9 mouse cellular contexts compared by ENCODE assay signal in genomic region chr8:125423861-125424260, GRCm38 (mm10).
DNase-seq lines count a peak whose midpoint lies in the region; ATAC-seq and TF ChIP-seq lines count a peak whose summit lies in the region.
"Had no signal": no experiment of that assay in that cellular context is flagged by ENCODE, and none has a peak within 500 bp of the region (broad histone marks: within the 10 kb centered on the region; RNA-seq: fewer than 3 reads in every experiment).

No protein-coding gene starts in this region.

- TF ChIP-seq EP300 in heart, postnatal 0 days (IDR thresholded peaks at IDR 0.05; ENCODE audit: low read depth) = no peak

- no peak for TF ChIP-seq CTCF in heart, postnatal 0 days (IDR thresholded peaks at IDR 0.05; ENCODE audit: low read depth)

- ATAC-seq in heart, postnatal 0 days (ENCODE audit: insufficient read depth, low read depth) = peak; percentile 49

- H3K27me3 ChIP-seq in heart, postnatal 0 days (ENCODE audit: control insufficient read depth, insufficient read depth, low read length) = no peaks in the 10 kb centered on the region
- H3K27me3 ChIP-seq in limb, embryonic 10.5 days (ENCODE audit: low read depth, poor library complexity, severe bottlenecking) = no peaks in the 10 kb centered on the region

- no peak overlapping the region for H3K4me3 ChIP-seq in heart, postnatal 0 days (ENCODE audit: low read depth, low read length)
- no peak overlapping the region for H3K4me3 ChIP-seq in limb, embryonic 10.5 days

- no peaks in the 10 kb centered on the region for H3K9me3 ChIP-seq in heart, postnatal 0 days (replicated peaks; ENCODE audit: control insufficient read depth, low read length)
- no peaks in the 10 kb centered on the region for H3K9me3 ChIP-seq in limb, embryonic 10.5 days (replicated peaks)

- no peak overlapping the region for H3K27ac ChIP-seq in heart, postnatal 0 days (ENCODE audit: low read depth)
- H3K27ac ChIP-seq in limb, embryonic 10.5 days = peak overlapping the region; percentile 50

- H3K4me2 ChIP-seq in heart, postnatal 0 days (ENCODE audit: low read depth, low read length) = no peak overlapping the region

- 52% methylated on average over 10 of the region's 10 CpGs for WGBS in heart, postnatal 0 days
- 33% methylated on average over 10 of the region's 10 CpGs for WGBS in limb, embryonic 10.5 days

- peak; percentile 48 for DNase-seq in MN1 (ENCODE audit: low spot score)
- peak; percentile 32 for DNase-seq in Muller cell, postnatal 12 days (ENCODE audit: inconsistent ontology term)
- no peak for DNase-seq in heart, postnatal 0 days (ENCODE audit: low spot score)
- peak; percentile 44 for DNase-seq in limb, embryonic 10.5 days (ENCODE audit: low spot score)
- DNase-seq in adrenal gland, postnatal 25 days = no peak
- DNase-seq in right cerebral cortex, postnatal 4 days = no peak
- DNase-seq in right cerebral cortex, postnatal 25 days = no peak
- DNase-seq in urinary bladder, postnatal 10 days (ENCODE audit: low spot score) = no peak
- DNase-seq: cerebellum, adult 18-20 months had no signal

- H3K36me3 ChIP-seq in heart, postnatal 0 days (replicated peaks; ENCODE audit: control insufficient read depth, insufficient read depth, low read length) = peaks cover 62% of the 10 kb centered on the region
- peaks cover 21% of the 10 kb centered on the region for H3K36me3 ChIP-seq in limb, embryonic 10.5 days

- no peak overlapping the region for H3K9ac ChIP-seq in heart, postnatal 0 days (replicated peaks; ENCODE audit: low read depth, low read length)

- H3K4me1 ChIP-seq in heart, postnatal 0 days (ENCODE audit: control insufficient read depth, insufficient read depth) = peaks cover 8% of the 10 kb centered on the region
- peaks cover 40% of the 10 kb centered on the region for H3K4me1 ChIP-seq in limb, embryonic 10.5 days

Comparison
In these comparisons a context has a peak if more than half of its experiments do, and no peak if none do; other contexts are left out.
1. DNase-seq: peak in MN1 (single experiment), Muller cell, postnatal 12 days (single experiment) and limb, embryonic 10.5 days (single experiment); none in heart, postnatal 0 days (single experiment), adrenal gland, postnatal 25 days (single experiment), right cerebral cortex, postnatal 4 days (single experiment), right cerebral cortex, postnatal 25 days (single experiment) and urinary bladder, postnatal 10 days (single experiment).